Mouse (Mus musculus) liver, embryonic 16.5 days (tissue): ENCODE measurements around the gene Ap1g2. TPM values are rescaled to one million over a fixed set of nuclear protein-coding genes. Genes with fewer than 3 reads are reported as not detected.

ENCODE experiments used
- ATAC-seq: fragments of 200-750 bp; cut with Nextera tagmentation; 2 replicates; pipeline ENCODE4 v1.8.0; 2017; ENCODE audit warnings: low read depth, mild to moderate bottlenecking, moderate number of reproducible peaks, moderate library complexity
- H3K27ac ChIP-seq: fragments of 300-500 bp; sonication (generic); 2 replicates; pipeline ENCODE4 v1.5.1; 2014; ENCODE audit warnings: mild to moderate bottlenecking, low read length
- H3K27me3 ChIP-seq: fragments of 300-500 bp; sonication (generic); 2 replicates; pipeline ENCODE4 v1.6.1; 2014; ENCODE audit warnings: low read depth, low read length, mixed read lengths; ENCODE audit not compliant: control insufficient read depth, insufficient read depth
- H3K36me3 ChIP-seq: fragments of 300-500 bp; sonication (generic); 2 replicates; pipeline ENCODE4 v1.6.1; 2014; ENCODE audit warnings: mild to moderate bottlenecking; ENCODE audit not compliant: control insufficient read depth, insufficient read depth
- H3K4me1 ChIP-seq: fragments of 300-500 bp; sonication (generic); 2 replicates; pipeline ENCODE4 v1.6.1; 2014; ENCODE audit warnings: low read depth, low read length, mixed read lengths; ENCODE audit not compliant: control insufficient read depth
- H3K4me2 ChIP-seq: fragments of 300-500 bp; sonication (generic); 2 replicates; pipeline ENCODE4 v1.6.1; 2014; ENCODE audit warnings: low read depth, low read length, mixed read lengths
- H3K4me3 ChIP-seq: fragments of 300-500 bp; sonication (generic); 2 replicates; pipeline ENCODE4 v1.5.1; 2014; ENCODE audit warnings: low read depth, mild to moderate bottlenecking, low read length
- H3K9ac ChIP-seq: fragments of 300-500 bp; sonication (generic); 2 replicates; pipeline ENCODE4 v1.6.1; 2014; ENCODE audit warnings: low read depth, low read length
- H3K9me3 ChIP-seq: fragments of 300-500 bp; sonication (generic); replicated peaks from 2 replicates; pipeline ENCODE4 v1.6.1; 2016; ENCODE audit warnings: low read length; ENCODE audit not compliant: control insufficient read depth
- WGBS: fragments of 180-500 bp; shearing (Covaris S2); extraction: QIAGEN DNeasy Blood & Tissue Kit; methylation state at CpG from one replicate; pipeline ENCODE4 v1.1.7; 2014; ENCODE audit not compliant: insufficient replicate concordance; 5-methylcytosine and 5-hydroxymethylcytosine counted together
- polyA plus RNA-seq: library from polyadenylated mRNA; unstranded; fragments of >200 nt; fragmentation: Nextera tagmentation; extraction: Ambion mirVana; gene quantifications from 2 replicates; pipeline ENCODE4 v1.2.1, GENCODE M21; 2015

Ap1g2 gene
- polyA plus RNA-seq, 1 experiment from 2014 or later, result 19.8 TPM

DNA sequence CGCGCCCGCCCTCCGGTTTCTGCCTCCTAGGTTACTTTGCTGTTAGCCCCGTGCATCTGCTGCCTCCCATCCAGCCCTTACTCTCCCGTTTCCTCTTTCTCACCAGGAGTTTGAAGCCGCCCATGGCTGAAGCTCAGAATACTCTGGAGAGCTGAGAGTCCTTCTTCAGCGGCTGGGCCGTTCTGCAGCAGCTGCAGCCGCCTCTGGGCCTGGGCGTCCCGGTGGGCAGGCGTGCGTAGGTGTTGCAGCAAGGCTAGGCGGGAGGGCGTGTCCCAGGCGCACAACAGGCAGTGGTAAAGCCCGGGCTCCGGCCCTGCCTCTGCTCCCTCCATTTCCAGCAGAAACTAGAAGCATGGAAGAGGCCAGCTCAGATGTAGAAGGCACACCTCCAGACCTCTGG lies 34.6 kb downstream of the Ap1g2 start:
- WGBS, result 47% methylated on average over 19 of the region's 19 CpGs
- ATAC-seq, result no peak
- Histone ChIP-seq H3K27ac (no peak overlapping the region), H3K36me3 (no peaks in the 10 kb centered on the region), H3K9ac (no peak overlapping the region), H3K9me3 (no peaks in the 10 kb centered on the region), H3K4me1 (no peaks in the 10 kb centered on the region), H3K4me3 (no peak overlapping the region), H3K27me3 (no peaks in the 10 kb centered on the region), H3K4me2 (peak overlapping the region; percentile 7; the same call in 1 of the 2 replicates)

DNA sequence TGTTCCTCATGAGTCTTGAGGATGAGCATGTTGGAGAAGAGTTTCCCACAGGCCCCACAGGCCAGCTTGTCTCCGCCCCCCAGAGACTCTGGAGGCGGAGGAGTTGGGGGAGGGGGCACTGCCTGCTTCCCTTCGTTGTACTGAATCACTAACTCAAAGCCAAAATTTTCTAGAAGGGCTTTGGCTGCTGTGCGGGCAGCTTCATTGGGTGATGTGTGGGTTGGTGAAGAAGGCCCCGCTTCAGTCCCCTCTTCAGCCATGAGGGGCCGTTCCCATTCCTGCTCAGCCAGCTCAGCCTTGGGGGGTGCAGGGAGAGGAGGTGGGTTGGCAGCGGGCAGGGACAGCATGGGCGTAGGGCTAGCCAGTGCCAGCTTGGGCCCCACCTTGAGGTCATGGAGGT lies 40.4 kb downstream of the Ap1g2 start:
- Histone ChIP-seq H3K4me1 (peaks cover 28% of the 10 kb centered on the region), H3K36me3 (no peaks in the 10 kb centered on the region), H3K4me2 (no peak overlapping the region), H3K27ac (no peak overlapping the region), H3K4me3 (no peak overlapping the region), H3K9ac (no peak overlapping the region), H3K27me3 (no peaks in the 10 kb centered on the region), H3K9me3 (no peaks in the 10 kb centered on the region)
- 82% methylated on average over 8 of the region's 8 CpGs for WGBS
- ATAC-seq, result no peak

DNA sequence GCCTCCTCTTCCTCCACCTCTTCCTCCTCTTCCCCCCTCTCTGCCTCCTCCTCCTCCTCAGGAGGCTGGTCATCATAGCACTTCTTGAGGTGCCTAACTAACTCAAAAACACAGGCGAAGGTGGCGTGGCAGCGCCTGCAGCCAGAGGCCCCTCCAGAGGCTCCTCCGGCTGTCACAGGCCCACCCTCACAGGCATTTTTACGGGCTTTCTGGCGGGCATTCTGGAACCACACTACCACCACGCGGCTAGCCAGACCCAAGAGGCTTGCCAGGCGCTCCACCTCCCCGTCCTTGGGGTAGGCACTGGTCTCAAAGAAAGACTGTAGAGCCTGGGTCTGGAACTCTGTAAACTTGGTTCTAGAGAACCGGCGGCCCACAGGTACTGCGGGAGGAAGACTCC lies 41.0 kb downstream of the Ap1g2 start:
- no peak for ATAC-seq
- Histone ChIP-seq H3K9ac (no peak overlapping the region), H3K9me3 (no peaks in the 10 kb centered on the region), H3K27me3 (no peaks in the 10 kb centered on the region), H3K4me2 (no peak overlapping the region), H3K36me3 (no peaks in the 10 kb centered on the region), H3K27ac (no peak overlapping the region), H3K4me3 (no peak overlapping the region), H3K4me1 (peaks cover 28% of the 10 kb centered on the region)
- 80% methylated on average over 13 of the region's 13 CpGs for WGBS

DNA sequence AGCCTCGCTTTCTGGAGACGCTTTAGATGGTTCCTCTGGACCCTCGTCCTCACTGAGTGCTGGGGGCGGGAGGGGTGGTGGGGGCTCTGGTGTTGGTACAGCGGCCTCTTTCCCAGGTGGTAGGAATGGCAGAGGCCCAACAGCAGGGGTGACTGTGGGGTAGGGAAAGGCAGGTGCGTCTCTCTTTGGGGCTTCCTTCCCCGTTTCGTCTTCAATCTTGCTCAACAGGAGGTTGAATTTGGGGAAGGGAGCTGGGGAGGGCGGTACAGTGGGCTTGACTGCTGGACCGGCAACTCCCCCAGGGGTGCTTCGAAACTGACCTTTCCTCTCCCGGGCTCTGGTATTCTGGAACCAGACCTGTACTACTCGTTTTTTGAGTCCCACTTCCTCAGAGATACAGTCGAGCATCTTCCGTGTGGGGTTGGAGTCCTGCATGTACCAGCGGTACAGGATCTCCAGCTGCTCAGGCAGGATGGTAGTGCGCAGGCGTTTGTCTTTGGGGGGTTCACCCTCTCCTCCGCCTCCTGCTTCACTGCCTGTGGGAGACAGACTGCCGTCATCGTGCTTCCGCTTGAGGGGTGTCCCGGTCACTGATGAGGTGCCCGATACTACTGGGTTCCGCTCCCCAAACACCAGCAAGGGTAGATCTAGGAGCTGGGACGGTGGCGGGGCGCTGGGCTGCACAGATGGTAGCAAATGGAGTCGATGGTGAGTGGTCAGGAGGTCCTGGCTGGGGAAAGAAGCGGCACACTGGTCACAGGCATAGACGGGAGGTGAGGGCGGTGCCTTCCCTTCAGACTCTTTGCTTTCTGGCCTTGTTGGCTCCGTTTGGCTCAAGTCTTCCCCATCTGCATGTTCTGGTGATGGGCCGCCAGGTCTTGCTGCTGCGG lies 41.7 kb downstream of the Ap1g2 start:
- no peak overlapping the region for H3K27ac ChIP-seq
- H3K27me3 ChIP-seq, result no peaks in the 10 kb centered on the region
- ATAC-seq, result no peak
- H3K4me2 ChIP-seq, result peak overlapping the region; percentile 86
- no peaks in the 10 kb centered on the region for H3K9me3 ChIP-seq
- peak overlapping the region; percentile 68 for H3K4me3 ChIP-seq
- peaks cover 31% of the 10 kb centered on the region for H3K4me1 ChIP-seq
- no peaks in the 10 kb centered on the region for H3K36me3 ChIP-seq
- no peak overlapping the region; the same call in 1 of the 2 replicates for H3K9ac ChIP-seq
- WGBS, result 69% methylated on average over 35 of the region's 35 CpGs

DNA sequence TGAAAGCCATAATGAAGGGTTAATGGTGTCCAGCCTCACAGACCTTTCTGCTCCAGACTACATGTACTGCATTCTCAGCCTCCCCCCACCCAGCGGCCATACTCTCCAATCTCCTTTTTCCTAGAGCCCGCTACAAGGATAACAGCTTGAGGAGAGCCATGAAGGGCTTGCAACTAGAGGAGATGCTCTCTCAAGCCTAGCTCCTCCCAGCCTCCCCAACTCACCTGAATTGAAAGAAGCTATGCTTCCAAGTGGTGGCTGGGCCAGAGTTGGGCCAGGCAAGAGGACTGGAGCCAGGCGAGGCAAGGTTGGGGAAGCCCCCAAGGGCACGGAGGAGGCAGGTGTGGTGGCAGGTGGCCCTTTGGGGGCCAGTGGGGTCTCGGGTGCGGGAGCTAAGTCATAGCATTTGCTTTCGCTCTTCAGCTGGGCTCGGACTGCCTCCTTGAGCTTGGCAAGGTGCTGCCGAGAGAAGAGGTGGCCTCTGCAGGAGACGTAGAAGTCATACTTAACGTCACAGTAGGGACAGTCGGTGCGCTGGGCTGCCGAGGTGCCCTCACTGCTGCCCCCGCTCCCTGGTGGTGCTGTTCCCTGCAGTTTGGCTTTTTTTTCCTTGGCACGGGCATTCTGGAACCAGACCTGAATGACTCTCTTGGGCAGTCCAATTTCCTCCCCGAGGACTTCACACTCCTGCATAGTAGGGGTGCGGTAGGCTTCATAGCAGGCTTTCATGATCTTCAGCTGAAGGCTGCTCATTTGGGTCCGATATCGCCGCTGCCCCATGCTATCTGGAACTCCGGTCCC lies 42.6 kb downstream of the Ap1g2 start:
- H3K4me2 ChIP-seq, result peak overlapping the region; percentile 86
- H3K27me3 ChIP-seq, result no peaks in the 10 kb centered on the region
- H3K4me1 ChIP-seq, result peaks cover 40% of the 10 kb centered on the region
- peak overlapping the region; percentile 68 for H3K4me3 ChIP-seq
- no peaks in the 10 kb centered on the region for H3K36me3 ChIP-seq
- H3K9me3 ChIP-seq, result no peaks in the 10 kb centered on the region
- WGBS, result 82% methylated on average over 22 of the region's 22 CpGs
- peak overlapping the region; percentile 80 for H3K9ac ChIP-seq
- ATAC-seq, result no peak
- peak overlapping the region; percentile 86 for H3K27ac ChIP-seq

DNA sequence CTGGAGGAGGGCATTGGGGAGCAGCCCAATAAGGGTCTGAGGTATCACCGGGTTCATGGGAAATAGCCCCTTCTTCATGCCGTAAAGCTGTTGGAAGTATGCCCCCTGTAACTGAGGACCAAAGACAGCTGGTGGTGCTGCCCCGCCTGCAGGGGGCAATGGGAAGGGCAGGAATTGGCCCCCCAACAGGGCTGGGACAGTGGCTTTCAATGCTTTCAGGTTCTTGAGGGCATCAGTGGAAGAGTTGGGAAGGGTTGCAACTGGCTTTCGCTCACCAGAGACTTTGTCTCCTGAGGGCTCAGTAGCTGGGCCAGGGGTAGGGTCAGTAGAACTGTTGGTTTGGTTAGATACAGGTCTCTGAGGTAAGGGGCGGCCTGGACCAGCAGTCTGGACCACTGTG lies 43.3 kb downstream of the Ap1g2 start:
- no peaks in the 10 kb centered on the region for H3K9me3 ChIP-seq
- H3K4me1 ChIP-seq, result peaks cover 45% of the 10 kb centered on the region
- H3K27ac ChIP-seq, result peak overlapping the region; percentile 86
- no peak; the same call in 1 of the 2 replicates for ATAC-seq
- 49% methylated on average over 5 of the region's 5 CpGs for WGBS
- no peaks in the 10 kb centered on the region for H3K36me3 ChIP-seq
- H3K4me2 ChIP-seq, result peak overlapping the region; percentile 86
- peak overlapping the region; percentile 80 for H3K9ac ChIP-seq
- H3K4me3 ChIP-seq, result peak overlapping the region; percentile 68
- H3K27me3 ChIP-seq, result no peaks in the 10 kb centered on the region

DNA sequence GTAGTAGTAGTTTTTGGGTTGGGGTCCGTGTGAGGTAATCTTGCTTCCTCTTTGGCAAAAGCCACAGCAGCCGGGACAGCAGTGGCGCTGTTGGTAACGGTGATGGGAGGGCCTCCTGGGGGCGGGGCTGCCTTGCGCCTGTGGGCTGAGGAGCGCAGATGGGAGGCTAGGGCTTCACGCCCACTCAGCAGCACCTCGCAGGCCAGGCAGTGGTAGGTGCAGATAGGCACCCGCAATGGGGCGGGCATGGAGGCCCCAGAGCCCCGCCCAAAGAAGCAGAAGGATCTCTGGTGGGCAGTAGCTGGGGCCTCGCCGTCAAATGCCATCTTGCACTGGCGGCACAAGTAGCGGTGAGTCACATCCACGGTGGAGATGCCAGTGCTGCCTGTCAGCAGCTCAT lies 43.8 kb downstream of the Ap1g2 start:
- Histone ChIP-seq H3K27me3 (no peaks in the 10 kb centered on the region), H3K4me1 (peaks cover 45% of the 10 kb centered on the region), H3K27ac (peak overlapping the region; percentile 86), H3K9me3 (no peaks in the 10 kb centered on the region), H3K4me3 (peak overlapping the region; percentile 68), H3K4me2 (peak overlapping the region; percentile 86), H3K36me3 (no peaks in the 10 kb centered on the region), H3K9ac (peak overlapping the region; percentile 80)
- 5% methylated on average over 17 of the region's 17 CpGs for WGBS
- ATAC-seq, result peak; percentile 100

DNA sequence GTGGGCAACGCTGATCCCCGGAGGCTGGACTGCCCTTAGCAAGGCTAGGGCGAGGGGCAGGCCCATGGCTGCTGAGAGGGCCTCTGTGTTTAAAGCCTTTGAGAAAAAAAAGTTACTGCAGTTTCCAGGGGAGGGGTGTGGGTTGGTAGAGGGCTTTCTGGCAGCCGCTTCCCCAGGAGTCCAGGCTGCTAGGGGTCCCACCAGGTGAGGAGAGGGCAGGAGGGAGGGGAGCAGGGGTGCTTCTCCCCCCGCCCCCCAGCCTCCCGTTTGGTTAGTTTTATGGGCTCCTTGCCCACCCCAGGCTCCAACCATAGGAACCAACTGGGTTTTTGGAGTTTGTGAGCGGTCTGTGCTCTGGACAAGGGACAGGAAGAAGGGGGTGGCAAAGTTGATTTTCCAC lies 44.5 kb downstream of the Ap1g2 start:
- Histone ChIP-seq H3K9me3 (no peaks in the 10 kb centered on the region), H3K4me1 (peaks cover 45% of the 10 kb centered on the region), H3K27ac (peak overlapping the region; percentile 49), H3K4me3 (no peak overlapping the region), H3K4me2 (peak overlapping the region; percentile 86; the same call in 1 of the 2 replicates), H3K36me3 (no peaks in the 10 kb centered on the region), H3K9ac (peak overlapping the region; percentile 62), H3K27me3 (no peaks in the 10 kb centered on the region)
- no peak for ATAC-seq
- WGBS, result 53% methylated on average over 7 of the region's 7 CpGs

DNA sequence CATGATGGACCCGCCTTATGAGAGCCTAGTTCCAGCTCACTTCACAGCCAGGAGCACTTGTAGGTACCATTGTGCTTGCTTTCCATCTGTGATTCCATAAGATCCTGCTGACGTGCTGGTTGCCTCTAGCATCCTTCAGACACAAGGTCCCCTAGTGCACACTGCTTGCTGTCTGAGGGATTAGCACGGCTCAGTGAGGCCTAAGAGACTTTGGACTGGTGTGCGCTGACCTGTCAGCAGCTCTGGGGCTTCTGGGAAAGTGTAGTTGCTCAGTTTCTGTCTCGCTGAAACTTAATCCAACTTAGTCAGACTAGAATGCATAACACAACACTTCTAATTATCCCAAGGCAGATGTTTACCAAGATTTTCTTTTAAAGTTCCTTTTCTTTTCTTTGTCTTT lies 46.5 kb downstream of the Ap1g2 start:
- H3K27ac ChIP-seq, result peak overlapping the region; percentile 1; the same call in 1 of the 2 replicates
- H3K36me3 ChIP-seq, result no peaks in the 10 kb centered on the region
- no peak for ATAC-seq
- H3K9ac ChIP-seq, result no peak overlapping the region
- no peaks in the 10 kb centered on the region for H3K9me3 ChIP-seq
- 72% methylated on average over 5 of the region's 5 CpGs for WGBS
- no peak overlapping the region for H3K4me3 ChIP-seq
- no peak overlapping the region for H3K4me2 ChIP-seq
- H3K27me3 ChIP-seq, result no peaks in the 10 kb centered on the region
- H3K4me1 ChIP-seq, result peaks cover 45% of the 10 kb centered on the region
